Comparison of ENCODE assay signal across 8 mouse cellular contexts in the genomic region with DNA sequence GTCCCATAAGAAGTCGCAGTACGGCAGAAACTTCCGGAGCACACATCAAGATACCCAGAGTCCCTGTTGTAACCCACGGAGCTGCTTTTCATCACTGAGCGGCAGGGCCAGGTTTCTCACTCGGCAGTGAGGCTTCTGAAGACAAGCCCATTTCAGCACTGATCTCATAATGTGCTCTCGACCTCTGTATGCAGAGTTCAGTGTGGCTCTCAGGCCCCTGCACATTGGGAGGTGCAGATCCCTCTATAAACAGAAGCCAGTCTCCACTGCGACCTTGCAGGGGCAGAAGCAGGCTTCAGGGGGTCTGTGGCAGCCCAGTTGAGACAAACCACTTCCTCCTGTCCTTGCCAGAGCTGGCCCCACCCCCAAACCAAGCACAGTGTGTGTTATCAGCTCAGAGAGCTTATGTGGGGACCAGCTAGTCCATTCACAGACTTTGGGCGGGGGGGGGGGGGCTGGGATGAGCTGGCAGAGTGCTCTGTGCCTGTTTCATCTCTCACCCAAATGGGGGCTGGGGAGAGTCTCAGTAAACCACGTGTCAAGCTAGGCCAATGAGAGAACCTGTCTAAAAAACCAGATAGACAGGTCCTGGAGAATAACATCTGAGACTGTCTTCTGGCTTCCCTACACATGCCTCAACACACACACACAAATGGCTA. TPM values are rescaled to one million over a fixed set of nuclear protein-coding genes. Genes with fewer than 3 reads are reported as not detected.
A peak's percentile ranks its signal among the peaks of the same experiment; 100 is the strongest.
DNase-seq lines count a peak whose midpoint lies in the region; ATAC-seq and TF ChIP-seq lines count a peak whose summit lies in the region.

No protein-coding gene starts in this region.

- H3K36me3 ChIP-seq in neural tube, embryonic 15.5 days: no peaks in the 10 kb centered on the region
- H3K36me3 ChIP-seq in heart, embryonic 12.5 days: no peaks in the 10 kb centered on the region
- no peaks in the 10 kb centered on the region for H3K36me3 ChIP-seq in liver, embryonic 12.5 days
- H3K36me3 ChIP-seq in myocyte (ENCODE audit: control insufficient read depth, insufficient read depth): peaks cover 22% of the 10 kb centered on the region

- H3K9ac ChIP-seq in neural tube, embryonic 15.5 days (replicated peaks): no peak overlapping the region
- H3K9ac ChIP-seq in heart, embryonic 12.5 days: peak overlapping the region; percentile 42; the same call in 1 of the 2 replicates
- H3K9ac ChIP-seq in liver, embryonic 12.5 days: peak overlapping the region; percentile 25

- DNase-seq in neural tube, embryonic 10.5 days (ENCODE audit: extremely low spot score, low spot score): peak; percentile 34
- DNase-seq in c-Kit-positive CD71-positive TER-119-negative erythroid progenitor cells, embryonic 14.5 days (ENCODE audit: low read depth): peak; percentile 40
- DNase-seq in urinary bladder, postnatal 14 days (ENCODE audit: low spot score): peak; percentile 61
- no peak for DNase-seq in cerebellum, postnatal 14 days

- H3K4me3 ChIP-seq in neural tube, embryonic 15.5 days (replicated peaks): no peak overlapping the region
- peak overlapping the region; percentile 9 for H3K4me3 ChIP-seq in heart, embryonic 12.5 days
- H3K4me3 ChIP-seq in liver, embryonic 12.5 days: peak overlapping the region; percentile 38
- H3K4me3 ChIP-seq in myocyte: no peak overlapping the region

- H3K27me3 ChIP-seq in neural tube, embryonic 15.5 days (replicated peaks): no peaks in the 10 kb centered on the region
- H3K27me3 ChIP-seq in heart, embryonic 12.5 days (replicated peaks): no peaks in the 10 kb centered on the region
- no peaks in the 10 kb centered on the region for H3K27me3 ChIP-seq in liver, embryonic 12.5 days (replicated peaks)
- H3K27me3 ChIP-seq in myocyte (ENCODE audit: control insufficient read depth, insufficient read depth, insufficient read length): no peaks in the 10 kb centered on the region

- H3K9me3 ChIP-seq in neural tube, embryonic 15.5 days (replicated peaks): no peaks in the 10 kb centered on the region
- H3K9me3 ChIP-seq in heart, embryonic 12.5 days (replicated peaks): no peaks in the 10 kb centered on the region
- no peaks in the 10 kb centered on the region for H3K9me3 ChIP-seq in liver, embryonic 12.5 days (replicated peaks)

- no peak for ATAC-seq in neural tube, embryonic 15.5 days (ENCODE audit: low FRiP score)
- ATAC-seq in heart, embryonic 12.5 days (ENCODE audit: insufficient number of reproducible peaks, low FRiP score): peak; percentile 87
- peak; percentile 84 for ATAC-seq in liver, embryonic 12.5 days

- no peaks in the 10 kb centered on the region for H3K4me1 ChIP-seq in neural tube, embryonic 15.5 days
- peaks cover 22% of the 10 kb centered on the region for H3K4me1 ChIP-seq in heart, embryonic 12.5 days (replicated peaks)
- H3K4me1 ChIP-seq in liver, embryonic 12.5 days: peaks cover 38% of the 10 kb centered on the region

- 51% methylated on average over 9 of the region's 10 CpGs for WGBS in neural tube, embryonic 15.5 days
- 2% methylated on average over 10 of the region's 10 CpGs for WGBS in heart, embryonic 12.5 days
- WGBS in liver, embryonic 12.5 days (ENCODE audit: insufficient replicate concordance): 3% methylated on average over 10 of the region's 10 CpGs

- no peak for TF ChIP-seq POLR2A in myocyte (IDR thresholded peaks at IDR 0.05; ENCODE audit: insufficient read length, low read depth)

- H3K27ac ChIP-seq in neural tube, embryonic 15.5 days (replicated peaks): no peak overlapping the region
- peak overlapping the region; percentile 81 for H3K27ac ChIP-seq in heart, embryonic 12.5 days (ENCODE audit: poor library complexity, severe bottlenecking)
- H3K27ac ChIP-seq in liver, embryonic 12.5 days: peak overlapping the region; percentile 75

- H3K79me2 ChIP-seq in myocyte (ENCODE audit: control insufficient read depth, insufficient read depth): no peaks in the 10 kb centered on the region

- H3K4me2 ChIP-seq in neural tube, embryonic 15.5 days: no peak overlapping the region
- peak overlapping the region; percentile 56 for H3K4me2 ChIP-seq in heart, embryonic 12.5 days
- peak overlapping the region; percentile 68 for H3K4me2 ChIP-seq in liver, embryonic 12.5 days
- H3K4me2 ChIP-seq in myocyte (ENCODE audit: low read depth): no peak overlapping the region

- H3ac ChIP-seq in myocyte (ENCODE audit: control insufficient read depth, insufficient read length): no peak overlapping the region

TF ChIP-seq in myocyte, 11 proteins besides CTCF, POLR2A, EP300 and RAD21:
- peak; percentile 4 for TF ChIP-seq USF1 (IDR thresholded peaks at IDR 0.05; ENCODE audit: low read depth)
- no peak for TF ChIP-seq REST (IDR thresholded peaks at IDR 0.05; ENCODE audit: insufficient read depth, insufficient read length)

RNA-seq across cellular contexts. Expression of gene Fgd3, which starts 12.7 kb away (rescaled TPM):
- polyA plus RNA-seq in neural tube, embryonic 15.5 days (2015; fragmentation: Nextera tagmentation; extraction: Ambion mirVana): 2.1 and 2.2 TPM in 2 replicates
- 0.13 and 0.15 TPM in 2 replicates for polyA plus RNA-seq in heart, embryonic 12.5 days (2016; fragmentation: Nextera tagmentation; extraction: Ambion mirVana)
- polyA plus RNA-seq in liver, embryonic 12.5 days (2016; fragmentation: Nextera tagmentation; extraction: Ambion mirVana): 0.32 and 0.49 TPM in 2 replicates
- 15.5 TPM for polyA plus RNA-seq in myocyte (2012; fragmentation: generic; extraction: Trizol)

RNA-seq across cellular contexts. Expression of gene Bicd2, which starts 33.9 kb away (rescaled TPM):
- 28.3 and 30.3 TPM in 2 replicates for polyA plus RNA-seq in neural tube, embryonic 15.5 days (2015; fragmentation: Nextera tagmentation; extraction: Ambion mirVana)
- polyA plus RNA-seq in heart, embryonic 12.5 days (2016; fragmentation: Nextera tagmentation; extraction: Ambion mirVana): 53.5 and 54.0 TPM in 2 replicates
- 14.7 and 15.2 TPM in 2 replicates for polyA plus RNA-seq in liver, embryonic 12.5 days (2016; fragmentation: Nextera tagmentation; extraction: Ambion mirVana)
- 94.9 TPM for polyA plus RNA-seq in myocyte (2012; fragmentation: generic; extraction: Trizol)

RNA-seq across cellular contexts. Expression of gene Susd3, which starts 58.9 kb away (rescaled TPM):
- polyA plus RNA-seq in neural tube, embryonic 15.5 days (2015; fragmentation: Nextera tagmentation; extraction: Ambion mirVana): 0.95 and 2.1 TPM in 2 replicates
- polyA plus RNA-seq in heart, embryonic 12.5 days (2016; fragmentation: Nextera tagmentation; extraction: Ambion mirVana): 0.63 and 0.80 TPM in 2 replicates
- polyA plus RNA-seq in liver, embryonic 12.5 days (2016; fragmentation: Nextera tagmentation; extraction: Ambion mirVana): 2.4 and 2.5 TPM in 2 replicates
- 2.2 TPM for polyA plus RNA-seq in myocyte (2012; fragmentation: generic; extraction: Trizol)

Comparison
In these comparisons a context has a peak if more than half of its experiments do, and no peak if none do; other contexts are left out.
1. DNase-seq: peak in neural tube, embryonic 10.5 days (single experiment), c-Kit-positive CD71-positive TER-119-negative erythroid progenitor cells, embryonic 14.5 days (single experiment) and urinary bladder, postnatal 14 days (single experiment); none in cerebellum, postnatal 14 days (0 of 2).
2. H3K4me2 ChIP-seq: peak in heart, embryonic 12.5 days (single experiment) and liver, embryonic 12.5 days (single experiment); none in neural tube, embryonic 15.5 days (single experiment) and myocyte (single experiment).
3. H3K4me3 ChIP-seq: peak in heart, embryonic 12.5 days (single experiment) and liver, embryonic 12.5 days (single experiment); none in neural tube, embryonic 15.5 days (single experiment) and myocyte (single experiment).